16 mouse cellular contexts compared by ENCODE assay signal in the genomic region with DNA sequence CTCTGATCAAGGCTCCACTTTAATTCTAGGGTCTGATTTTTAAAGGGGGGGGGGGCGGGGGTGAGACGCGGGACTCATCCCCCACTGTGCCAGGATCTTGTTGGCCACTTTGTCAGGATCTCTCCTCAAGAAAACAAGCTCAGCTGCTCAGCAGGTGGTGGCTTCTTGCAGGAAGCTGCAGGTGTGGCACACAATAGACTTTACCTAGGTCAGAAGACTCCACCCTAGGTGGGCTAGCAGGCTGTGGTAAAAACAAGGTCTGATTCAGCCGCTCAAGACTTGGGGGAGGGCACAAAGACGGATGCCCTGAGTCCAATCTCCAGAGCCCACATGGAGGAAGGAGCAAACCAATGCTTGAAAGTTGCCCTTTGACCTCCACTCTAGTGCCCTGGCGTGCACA.
"Had no signal": no experiment of that assay in that cellular context is flagged by ENCODE, and none has a peak within 500 bp of the region (broad histone marks: within the 10 kb centered on the region; RNA-seq: fewer than 3 reads in every experiment).

No protein-coding gene starts in this region.

- H3K36me3 ChIP-seq: neural tube, embryonic 13.5 days; neural tube, embryonic 15.5 days; stomach, embryonic 15.5 days had no signal

- H3K9me3 ChIP-seq: neural tube, embryonic 13.5 days; neural tube, embryonic 15.5 days; stomach, embryonic 15.5 days had no signal

- H3K4me3 ChIP-seq: myocyte; neural tube, embryonic 13.5 days; neural tube, embryonic 15.5 days; stomach, embryonic 15.5 days had no signal

- DNase-seq: lung, adult 18-20 months; lung, embryonic 14.5 days; lung, postnatal 10 days; lung, postnatal 4 days; midbrain, embryonic 14.5 days; retina, postnatal 1 day; right cerebral cortex, postnatal 14 days; thymus, adult 2 months; thymus, postnatal 25 days had no signal

- H3K4me1 ChIP-seq: stomach, embryonic 15.5 days had no signal

- H3K4me2 ChIP-seq: lung, embryonic 14.5 days; midbrain, embryonic 11.5 days; neural tube, embryonic 13.5 days; neural tube, embryonic 15.5 days; stomach, embryonic 15.5 days had no signal

- ATAC-seq: midbrain, embryonic 16.5 days had no signal

- H3K9ac ChIP-seq: lung, embryonic 14.5 days; neural tube, embryonic 13.5 days; neural tube, embryonic 15.5 days; stomach, embryonic 15.5 days had no signal

- H3K27ac ChIP-seq: neural tube, embryonic 13.5 days; stomach, embryonic 15.5 days; stomach, postnatal 0 days had no signal

- H3K27me3 ChIP-seq: neural tube, embryonic 13.5 days; neural tube, embryonic 15.5 days; stomach, embryonic 15.5 days had no signal
